Mouse (Mus musculus) hindbrain, postnatal 0 days (tissue): ENCODE data around the gene March4. TPM values are rescaled to one million over a fixed set of nuclear protein-coding genes. Genes with fewer than 3 reads are reported as not detected.
A peak's percentile ranks its signal among the peaks of the same experiment; 100 is the strongest.

Source experiments
- ATAC-seq: fragments of 200-750 bp; cut with Nextera tagmentation; 2 replicates; pipeline ENCODE4 v1.8.0; 2017; ENCODE audit warnings: mild to moderate bottlenecking, moderate TSS enrichment, moderate library complexity
- DNase-seq: peaks from one replicate; pipeline ENCODE4 v3.0.0-alpha.2; 2015; ENCODE audit warnings: low spot score
- H3K27ac ChIP-seq: fragments of 300-500 bp; sonication (generic); 2 replicates; pipeline ENCODE4 v1.5.1; 2014; ENCODE audit warnings: mild to moderate bottlenecking
- H3K27me3 ChIP-seq: fragments of 300-500 bp; sonication (generic); 2 replicates; pipeline ENCODE4 v1.6.1; 2014; ENCODE audit warnings: low read length, mixed read lengths; ENCODE audit not compliant: insufficient read depth
- H3K36me3 ChIP-seq: fragments of 300-500 bp; sonication (generic); 2 replicates; pipeline ENCODE4 v1.6.1; 2014; ENCODE audit warnings: low read length, mixed read lengths; ENCODE audit not compliant: insufficient read depth
- H3K4me1 ChIP-seq: fragments of 300-500 bp; sonication (generic); 2 replicates; pipeline ENCODE4 v1.6.1; 2014; ENCODE audit warnings: antibody characterized with exemption, low read length, mixed read lengths; ENCODE audit not compliant: insufficient read depth
- H3K4me2 ChIP-seq: fragments of 300-500 bp; sonication (generic); 2 replicates; pipeline ENCODE4 v1.6.1; 2014; ENCODE audit warnings: low read depth, mild to moderate bottlenecking, low read length, moderate library complexity, mixed read lengths
- H3K4me3 ChIP-seq: fragments of 300-500 bp; sonication (generic); 2 replicates; pipeline ENCODE4 v1.5.1; 2014; ENCODE audit warnings: low read length
- H3K9ac ChIP-seq: fragments of 300-500 bp; sonication (generic); replicated peaks from 2 replicates; pipeline ENCODE4 v1.6.1; 2014; ENCODE audit warnings: mild to moderate bottlenecking, low read length, moderate library complexity, mixed read lengths
- H3K9me3 ChIP-seq: fragments of 300-500 bp; sonication (generic); 2 replicates; pipeline ENCODE4 v1.6.1; 2016; ENCODE audit warnings: low read length, mixed read lengths
- CTCF ChIP-seq: IDR thresholded peaks from 2 replicates; pipeline ENCODE4 v1.5.1; 2016; ENCODE audit warnings: antibody characterized with exemption, control low read depth, low read depth
- WGBS: fragments of 180-500 bp; shearing (Covaris S2); extraction: QIAGEN DNeasy Blood & Tissue Kit; methylation state at CpG from one replicate; pipeline ENCODE4 v1.1.7; 2014; 5-methylcytosine and 5-hydroxymethylcytosine counted together
- polyA plus RNA-seq: library from polyadenylated mRNA; unstranded; fragments of >200 nt; fragmentation: Nextera tagmentation; extraction: Ambion mirVana; gene quantifications from 2 replicates; pipeline ENCODE4 v1.2.1, GENCODE M21; 2015
- total RNA-seq: library from RNA; depleted of rRNA; stranded (reverse); fragments of >200 nt; gene quantifications from 2 replicates; pipeline ENCODE4 v1.2.3, GENCODE M21; 2014

The March4 gene
- total and polyA plus RNA-seq, 2 experiments from 2014 or later: 7.5 to 34.6 TPM

DNA sequence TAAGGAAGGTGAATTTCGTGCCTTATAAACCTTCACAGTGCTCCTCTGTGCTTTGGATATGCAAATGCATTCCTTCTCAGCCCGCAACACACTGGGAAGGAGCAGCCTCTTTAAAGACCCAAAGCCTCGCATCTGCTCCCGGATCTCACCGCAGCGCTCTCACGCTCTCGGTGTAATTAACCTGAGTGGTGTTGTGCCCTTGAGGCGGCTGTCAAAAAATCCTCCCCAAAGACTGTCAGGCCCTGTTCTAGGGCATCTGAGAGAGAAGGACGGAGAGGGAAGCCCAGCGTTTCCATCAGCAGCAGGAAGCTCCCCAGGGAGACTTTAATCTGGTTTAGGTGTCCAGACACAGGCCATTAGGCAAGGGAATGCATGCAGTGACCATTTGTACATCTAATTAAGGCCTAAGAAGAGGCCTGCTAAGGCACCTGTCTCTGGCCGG, 40.8 kb upstream of the March4 start:
- no peak overlapping the region for H3K27ac ChIP-seq

DNA sequence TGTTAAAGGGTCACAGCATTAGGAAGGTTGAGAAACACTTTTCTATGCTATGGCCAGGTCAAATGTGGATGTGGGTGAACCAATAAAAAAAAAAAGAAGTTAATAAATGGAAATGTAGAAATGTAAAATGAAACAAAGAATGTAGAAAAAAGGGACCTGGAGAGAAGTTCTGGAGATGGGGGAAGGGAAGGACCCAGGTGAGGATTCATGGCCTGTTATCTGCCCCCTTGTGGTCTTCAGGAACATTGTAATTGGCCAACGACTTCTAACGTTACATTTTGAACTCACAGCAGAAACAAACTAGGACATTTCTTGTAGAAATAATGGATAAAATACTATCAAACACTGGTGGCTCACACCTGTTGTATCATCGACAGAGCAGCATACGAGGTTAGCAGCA, 38.4 kb upstream of the March4 start:
- H3K4me3 ChIP-seq: no peak overlapping the region
- H3K36me3 ChIP-seq: no peaks in the 10 kb centered on the region
- no peak overlapping the region for H3K27ac ChIP-seq
- no peaks in the 10 kb centered on the region for H3K9me3 ChIP-seq
- no peak overlapping the region for H3K4me2 ChIP-seq
- WGBS: 58% methylated on average over 4 of the region's 4 CpGs
- peak; percentile 46 for DNase-seq
- no peaks in the 10 kb centered on the region for H3K27me3 ChIP-seq
- peaks cover 4% of the 10 kb centered on the region; the same call in 1 of the 2 replicates for H3K4me1 ChIP-seq
- no peak for ATAC-seq
- peak; percentile 60 for TF ChIP-seq CTCF
- H3K9ac ChIP-seq: no peak overlapping the region

More for the DNA sequence above, 40.8 kb upstream of the March4 start:
- Histone ChIP-seq H3K4me1 (peaks cover 4% of the 10 kb centered on the region; the same call in 1 of the 2 replicates), H3K36me3 (no peaks in the 10 kb centered on the region), H3K4me2 (peak overlapping the region; percentile 36), H3K9ac (no peak overlapping the region; the same call in 1 of the 2 replicates), H3K9me3 (no peaks in the 10 kb centered on the region), H3K4me3 (no peak overlapping the region), H3K27me3 (no peaks in the 10 kb centered on the region)
- 10% methylated on average over 12 of the region's 12 CpGs for WGBS
- DNase-seq (peak; percentile 46), ATAC-seq (no peak)
- no peak for TF ChIP-seq CTCF

DNA sequence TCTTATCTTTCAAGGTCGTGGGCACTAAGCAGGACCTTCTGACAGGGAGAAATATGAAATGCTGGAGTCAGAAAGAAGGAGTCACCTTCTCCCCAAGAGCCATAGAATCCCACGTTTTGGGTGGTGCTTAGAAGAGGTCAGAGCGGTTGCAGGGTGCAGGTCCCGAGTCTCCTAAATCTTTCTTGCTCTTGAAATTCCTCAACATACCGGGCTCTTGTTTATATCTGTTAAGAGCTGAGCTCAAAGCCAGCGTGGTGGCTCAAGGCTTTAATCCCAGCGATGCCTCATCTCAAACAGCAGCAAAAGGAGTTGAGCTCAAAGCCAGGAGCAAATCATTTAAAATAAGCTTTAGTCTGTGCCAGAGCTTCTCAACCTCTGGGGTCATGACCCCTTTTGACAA, 37.9 kb upstream of the March4 start:
- Histone ChIP-seq H3K36me3 (no peaks in the 10 kb centered on the region), H3K27ac (no peak overlapping the region), H3K9ac (no peak overlapping the region), H3K9me3 (no peaks in the 10 kb centered on the region), H3K4me2 (no peak overlapping the region), H3K4me3 (no peak overlapping the region), H3K4me1 (peaks cover 4% of the 10 kb centered on the region; the same call in 1 of the 2 replicates), H3K27me3 (no peaks in the 10 kb centered on the region)
- no peak for DNase-seq
- TF ChIP-seq CTCF: no peak
- WGBS: 67% methylated on average over 7 of the region's 7 CpGs
- ATAC-seq: no peak

DNA sequence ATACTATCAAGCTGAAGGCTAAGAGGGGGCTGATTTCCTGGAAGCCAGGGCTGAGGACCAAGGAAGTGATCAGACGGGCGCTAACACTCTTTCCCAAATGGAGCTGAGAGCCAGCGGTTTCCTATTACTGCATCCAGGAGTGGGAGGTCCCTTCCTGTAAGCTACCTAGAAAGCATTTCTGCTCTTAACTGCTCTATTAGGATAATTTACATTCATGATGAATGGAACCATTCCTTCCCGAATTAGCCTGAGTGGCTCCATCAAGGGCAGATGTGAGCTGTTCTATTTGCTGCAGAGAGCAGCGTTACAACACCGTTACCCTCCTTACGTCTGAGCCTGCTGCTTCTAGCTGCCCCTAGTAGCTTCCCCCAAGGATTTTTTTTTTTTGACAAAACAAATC, 37.3 kb upstream of the March4 start:
- ATAC-seq (no peak), DNase-seq (no peak)
- Histone ChIP-seq H3K4me1 (peaks cover 4% of the 10 kb centered on the region; the same call in 1 of the 2 replicates), H3K9ac (no peak overlapping the region), H3K4me2 (no peak overlapping the region), H3K27ac (no peak overlapping the region), H3K36me3 (no peaks in the 10 kb centered on the region), H3K27me3 (no peaks in the 10 kb centered on the region), H3K9me3 (no peaks in the 10 kb centered on the region), H3K4me3 (no peak overlapping the region)
- TF ChIP-seq CTCF: no peak
- WGBS: 80% methylated on average over 7 of the region's 7 CpGs

DNA sequence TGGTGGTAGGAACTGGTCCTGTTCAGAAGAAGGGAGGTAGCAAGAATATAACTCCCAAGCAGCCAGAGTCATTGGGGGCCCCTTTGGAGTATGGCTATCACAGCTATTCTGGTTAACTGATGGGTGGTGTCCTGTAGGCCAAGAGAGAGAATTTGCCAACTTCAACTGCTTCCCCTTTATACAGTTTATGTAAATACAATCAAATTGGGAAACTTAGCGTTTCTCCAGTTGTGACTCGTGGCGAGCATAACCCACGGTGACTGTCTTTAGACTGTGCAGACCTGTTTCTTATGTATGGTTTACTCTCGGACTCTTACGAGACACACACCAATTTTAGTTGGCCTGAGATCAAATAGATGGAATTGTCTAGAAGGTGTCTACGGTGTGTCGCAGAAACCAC, 32.0 kb upstream of the March4 start:
- H3K9me3 ChIP-seq: no peaks in the 10 kb centered on the region
- H3K4me3 ChIP-seq: no peak overlapping the region
- DNase-seq: no peak
- H3K4me2 ChIP-seq: no peak overlapping the region
- H3K4me1 ChIP-seq: no peaks in the 10 kb centered on the region
- H3K36me3 ChIP-seq: no peaks in the 10 kb centered on the region
- no peak overlapping the region for H3K27ac ChIP-seq
- TF ChIP-seq CTCF: no peak
- H3K27me3 ChIP-seq: no peaks in the 10 kb centered on the region
- WGBS: 95% methylated on average over 8 of the region's 8 CpGs
- H3K9ac ChIP-seq: no peak overlapping the region
- no peak for ATAC-seq

DNA sequence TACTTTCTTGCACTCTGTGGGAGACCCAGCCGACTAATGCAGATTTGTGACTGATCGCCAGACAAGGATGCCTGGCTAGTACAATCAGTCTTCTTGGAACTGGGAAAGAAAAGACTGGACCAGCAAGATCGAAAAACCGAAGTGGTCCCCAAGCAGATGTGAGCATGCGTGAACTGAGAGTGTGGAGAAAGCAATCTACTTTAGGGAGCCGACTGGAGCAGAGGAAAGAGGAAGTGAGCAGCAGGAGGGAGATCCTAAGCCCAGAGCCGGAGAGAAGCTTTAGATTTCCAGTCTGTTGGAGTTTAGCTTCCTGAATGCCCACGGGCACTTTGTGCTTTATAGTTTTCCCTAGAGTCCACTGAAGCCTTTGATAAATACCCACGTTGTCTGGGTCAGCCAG, 30.3 kb upstream of the March4 start:
- peak; percentile 51 for DNase-seq
- Histone ChIP-seq H3K9me3 (no peaks in the 10 kb centered on the region), H3K27me3 (no peaks in the 10 kb centered on the region), H3K4me1 (no peaks in the 10 kb centered on the region), H3K9ac (peak overlapping the region; percentile 26; the same call in 1 of the 2 replicates), H3K36me3 (no peaks in the 10 kb centered on the region), H3K4me2 (peak overlapping the region; percentile 48), H3K4me3 (peak overlapping the region; percentile 23), H3K27ac (no peak overlapping the region; the same call in 1 of the 2 replicates)
- no peak for TF ChIP-seq CTCF
- WGBS: 18% methylated on average over 9 of the region's 9 CpGs
- ATAC-seq: peak; percentile 38; the same call in 1 of the 2 replicates

DNA sequence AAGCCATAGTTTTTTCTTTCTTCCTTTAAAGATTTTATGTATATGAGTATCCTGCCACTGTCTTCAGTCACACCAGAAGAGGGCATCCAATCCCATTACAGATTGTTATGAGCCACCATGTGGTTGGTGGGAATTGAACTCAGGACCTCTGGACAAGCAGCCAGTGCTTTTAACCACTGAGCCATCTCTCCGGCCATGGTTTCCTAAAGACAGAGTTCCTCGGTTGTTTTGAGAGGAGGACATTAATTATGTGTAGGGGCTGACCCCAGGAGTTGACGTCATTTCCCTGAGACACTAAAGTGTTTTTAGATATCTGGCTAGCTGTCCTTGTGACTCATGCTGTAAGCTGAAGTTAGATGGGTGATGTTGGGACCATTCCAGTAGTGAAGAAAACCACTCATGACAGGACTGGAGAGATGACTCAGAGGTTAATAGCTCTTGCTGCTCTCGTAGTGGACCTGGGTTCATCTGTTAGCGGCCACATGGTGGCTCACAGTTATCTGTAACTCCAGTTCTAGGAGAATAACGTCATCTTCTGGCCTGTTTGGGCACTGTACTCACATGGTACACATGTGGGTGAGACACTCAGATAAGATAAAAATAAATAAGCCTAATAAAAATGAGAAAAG, 27.7 kb upstream of the March4 start:
- Histone ChIP-seq H3K27ac (no peak overlapping the region), H3K4me1 (no peaks in the 10 kb centered on the region), H3K27me3 (no peaks in the 10 kb centered on the region), H3K9me3 (no peaks in the 10 kb centered on the region), H3K4me3 (no peak overlapping the region), H3K36me3 (no peaks in the 10 kb centered on the region), H3K4me2 (no peak overlapping the region), H3K9ac (no peak overlapping the region)
- no peak for DNase-seq
- 85% methylated on average over 6 of the region's 6 CpGs for WGBS
- ATAC-seq: no peak
- TF ChIP-seq CTCF: no peak
